Mouse (Mus musculus): ENCODE results near the gene Fam196a. TPM values are rescaled to one million over a fixed set of nuclear protein-coding genes. Genes with fewer than 3 reads are reported as not detected.

Gene Fam196a
- 0.90 TPM for polyA plus RNA-seq (2014; fragmentation: Illumina TruSeq; extraction: RNeasy Lipid Tissue Mini Kit (QIAGEN cat#74804); ENCODE audit: low read depth, low replicate concordance)

GRCm38 (mm10) chr7:134937927-134938609 is at the start of gene Fam196a:
Gene Fam196a, minus strand, starts transcription at chr7:134938430.

Data from testis, adult 10 weeks (tissue).